Mouse (Mus musculus) left cerebral cortex, postnatal 36 days (tissue): ENCODE data around the gene Kpna1. TPM values are rescaled to one million over a fixed set of nuclear protein-coding genes. Genes with fewer than 3 reads are reported as not detected.
"Not testable (repeated sequence)": the region's sequence is repeated elsewhere in the genome, so short reads cannot be mapped to it uniquely, and the experiment has no call there.

Source experiments
- DNase-seq, 2 experiments: peaks; one replicate each; pipeline ENCODE4 v3.0.0; 2021 to 2022; ENCODE audit warnings: low spot score in 2 of 2, mixed read lengths in 1 of 2
- intact Hi-C: fragments of 180-260 bp; cut with DNase I; formaldehyde crosslinking; loops from one replicate; pipeline ENCODE4 v1.15.1; 2025
- total RNA-seq, 2 experiments: library from RNA; stranded (reverse); gene quantifications; 2 replicates each; pipeline ENCODE4 v1.2.3; 2021

Kpna1 gene
- total RNA-seq, 2 experiments from 2014 or later = 135 to 137 TPM

DNA sequence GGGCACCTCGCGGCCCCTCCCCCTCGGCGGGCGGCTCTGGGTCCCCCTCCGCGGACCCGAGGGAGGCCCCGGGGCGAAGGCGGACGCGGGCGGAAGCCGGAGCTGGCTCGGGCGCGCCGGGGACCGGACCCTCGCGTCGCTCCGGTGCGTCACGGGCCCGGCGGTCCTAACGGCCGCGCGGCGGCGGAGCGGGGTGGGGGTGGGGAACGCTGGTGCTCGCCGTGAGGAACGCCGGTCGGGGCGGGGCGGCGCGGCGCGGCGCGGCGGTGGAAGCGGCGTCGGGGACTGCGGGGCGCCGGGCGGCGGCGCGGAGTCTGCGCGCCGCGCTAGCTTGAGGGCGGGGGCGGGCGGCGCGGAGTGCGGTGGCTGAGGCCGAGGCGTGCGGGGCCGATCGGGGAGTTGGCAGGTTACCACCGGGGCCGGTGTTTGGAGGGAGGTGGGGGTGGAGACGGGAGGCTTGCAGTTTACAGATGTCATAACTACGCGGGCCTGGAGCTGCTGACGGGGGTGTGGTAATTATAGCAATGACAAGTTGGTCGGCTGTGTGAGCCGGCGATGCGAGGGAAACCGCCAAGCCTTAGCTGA, 5.1 kb downstream of the Kpna1 start:
- peak; percentile 71 to 82 for DNase-seq
- intact Hi-C loops = loop anchor here (2.0 to 5.0 kb wide), 2 partner anchors 89 to 211 kb away; partner anchors contain the start of genes Ccdc58 and Fam162a

DNA sequence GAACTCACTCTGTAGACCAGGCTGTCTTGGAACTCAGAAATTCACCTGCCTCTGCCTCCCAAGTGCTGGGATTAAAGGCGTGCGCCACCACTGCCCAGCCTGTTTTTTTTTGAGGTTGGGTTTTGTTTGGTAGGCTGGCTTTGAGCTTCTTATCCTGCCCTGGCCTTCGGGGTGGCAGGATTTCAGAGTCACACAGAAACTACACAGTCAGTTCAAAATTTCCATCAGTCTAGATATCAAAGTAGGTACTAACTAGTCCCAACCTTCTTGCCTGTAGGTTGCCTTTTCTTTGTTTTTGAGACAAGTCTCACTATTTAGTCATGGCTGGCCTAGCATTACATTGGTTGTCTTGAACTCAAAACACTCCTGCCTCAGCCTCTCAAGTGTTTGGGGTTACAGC, 5.9 kb downstream of the Kpna1 start:
- DNase-seq = no peak
- intact Hi-C loops = loop anchor here (5.0 kb wide), 1 partner anchor 88 kb away; the partner anchor contains the start of genes Ccdc58 and Fam162a

DNA sequence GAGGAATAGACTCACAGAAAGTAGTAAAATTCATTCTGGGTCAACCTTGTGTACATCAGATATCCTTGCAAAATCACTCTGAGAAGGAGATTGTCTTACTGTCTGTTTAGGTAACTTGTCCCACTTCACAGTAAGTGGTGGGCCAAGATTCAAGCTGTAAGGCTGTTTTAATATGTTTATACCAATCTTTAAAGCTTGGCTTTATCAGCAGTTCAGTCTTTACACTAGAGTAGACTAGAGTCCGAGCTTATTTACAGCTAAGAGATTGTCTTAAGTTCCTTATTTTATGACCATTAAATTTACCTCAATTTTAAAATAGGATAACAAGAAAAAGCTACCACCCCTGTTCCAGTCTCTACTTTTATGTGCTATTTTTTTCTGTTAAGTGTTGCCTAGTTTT, 9.4 kb downstream of the Kpna1 start:
- intact Hi-C loops = no loop called here
- DNase-seq = no peak

DNA sequence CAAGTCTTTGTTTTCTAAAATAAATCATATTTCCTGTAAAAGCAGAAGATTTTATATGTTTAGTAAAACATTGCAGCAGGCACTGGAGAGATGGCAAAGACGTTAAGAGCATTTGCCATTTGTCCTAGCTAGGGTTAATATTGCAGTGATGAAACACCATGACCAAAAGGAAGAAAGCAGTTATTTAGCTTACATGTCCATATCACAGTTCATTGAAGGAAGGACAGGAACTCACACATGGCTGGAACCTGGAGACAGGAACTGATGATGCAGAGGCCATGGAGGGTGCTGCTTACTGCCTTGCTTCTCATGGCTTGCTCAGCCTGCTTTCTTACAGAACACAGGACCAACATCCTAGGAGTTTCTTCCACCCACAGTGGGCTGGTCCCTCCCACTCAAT, 13.8 kb downstream of the Kpna1 start:
- no peak for DNase-seq

DNA sequence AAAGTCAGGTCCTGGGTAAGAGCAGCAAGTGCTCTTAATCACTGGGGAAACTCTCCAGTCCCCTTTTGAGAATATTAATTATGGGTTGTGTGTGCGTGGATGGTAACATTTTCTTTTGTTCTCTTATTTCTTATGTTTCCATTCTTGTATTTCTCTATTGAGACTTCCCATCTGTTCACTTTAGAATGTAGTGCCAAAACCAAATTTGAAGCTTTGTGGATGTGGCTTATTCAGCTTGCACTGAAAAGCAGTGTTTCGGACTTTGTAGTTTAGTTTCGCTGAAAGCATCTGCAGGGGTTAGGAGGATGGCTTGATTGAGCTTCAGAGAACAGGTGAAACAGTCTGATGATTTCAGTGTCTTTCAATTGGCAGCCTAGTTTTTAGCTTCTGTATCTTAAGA, 14.8 kb downstream of the Kpna1 start:
- no peak for DNase-seq
- intact Hi-C loops = no loop called here

More for the DNA sequence above, 13.8 kb downstream of the Kpna1 start:
- intact Hi-C loops = no loop called here

DNA sequence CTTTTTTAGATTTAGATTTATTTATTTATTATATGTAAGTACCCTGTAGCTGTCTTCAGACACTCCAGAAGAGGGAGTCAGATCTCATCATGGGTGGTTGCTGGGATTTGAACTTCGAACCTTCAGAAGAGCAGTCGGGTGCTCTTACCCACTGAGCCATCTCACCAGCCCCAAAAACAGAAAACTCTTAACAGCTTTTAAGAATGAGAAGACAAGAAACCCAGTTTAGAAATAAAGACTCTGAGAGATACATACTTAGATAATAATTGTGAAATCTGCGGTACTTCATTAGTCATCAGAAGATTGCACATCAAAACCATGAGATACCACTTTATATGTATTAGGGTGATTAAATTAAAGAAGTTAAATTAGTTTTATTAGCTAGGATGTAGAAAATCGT, 20.3 kb downstream of the Kpna1 start:
- intact Hi-C loops, DNase-seq: not testable (repeated sequence)

DNA sequence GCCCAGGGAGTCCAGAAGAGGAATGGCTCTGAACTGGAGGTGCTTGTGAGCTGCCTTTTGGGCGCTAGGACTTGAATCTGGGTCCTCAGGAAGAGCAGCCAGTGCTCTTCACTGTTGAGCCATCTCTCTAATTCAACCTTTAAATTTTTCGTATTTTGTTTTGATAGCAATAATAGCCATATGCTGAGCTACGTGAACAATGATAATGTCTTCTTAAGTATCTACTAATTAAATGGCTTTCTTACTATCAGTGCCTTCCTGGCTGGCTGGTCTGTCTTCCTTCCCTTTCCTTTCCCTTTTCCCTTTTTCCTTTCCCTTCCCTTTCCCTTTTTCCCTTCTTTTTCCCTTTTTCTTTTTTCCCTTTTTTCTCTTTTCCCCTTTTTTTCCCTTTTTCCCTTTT, 29.8 kb downstream of the Kpna1 start:
- DNase-seq = no peak
- intact Hi-C loops = no loop called here

DNA sequence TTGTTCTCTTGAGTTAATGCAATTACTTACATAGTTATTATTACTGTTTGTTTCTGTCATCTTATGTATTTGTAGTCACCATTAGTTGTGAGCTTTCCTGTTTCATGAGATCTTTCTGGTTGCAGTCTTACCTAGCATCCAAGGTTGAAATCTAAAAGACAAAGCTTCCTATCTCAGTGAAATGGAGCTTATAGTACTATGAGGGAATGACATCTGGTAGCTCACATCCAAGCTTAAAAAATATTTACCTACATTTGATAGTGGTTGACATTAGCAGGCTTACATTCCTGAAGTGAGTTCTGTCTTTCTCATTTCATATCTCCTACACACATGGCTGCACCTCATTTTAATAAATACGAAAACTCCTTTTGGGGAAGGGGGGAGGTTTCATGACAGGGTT, 37.8 kb downstream of the Kpna1 start:
- intact Hi-C loops = no loop called here
- no peak for DNase-seq

DNA sequence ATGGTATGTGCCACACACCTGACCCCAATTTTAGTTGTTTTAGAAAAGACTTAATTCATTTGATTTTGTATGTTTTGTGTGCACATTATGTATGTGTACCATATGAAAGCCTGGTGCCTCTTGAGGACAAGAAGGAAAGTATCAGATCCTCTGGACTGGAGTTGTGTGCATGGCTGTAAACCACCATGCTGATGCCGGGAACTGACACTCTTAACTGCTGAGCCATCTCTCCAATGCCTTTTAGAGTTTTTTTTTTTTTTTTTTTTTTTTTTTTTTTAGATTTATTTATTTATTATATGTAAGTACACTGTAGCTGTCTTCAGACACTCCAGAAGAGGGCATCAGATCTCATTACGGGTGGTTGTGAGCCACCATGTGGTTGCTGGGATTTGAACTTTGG, 49.6 kb downstream of the Kpna1 start:
- DNase-seq, intact Hi-C loops: not testable (repeated sequence)

DNA sequence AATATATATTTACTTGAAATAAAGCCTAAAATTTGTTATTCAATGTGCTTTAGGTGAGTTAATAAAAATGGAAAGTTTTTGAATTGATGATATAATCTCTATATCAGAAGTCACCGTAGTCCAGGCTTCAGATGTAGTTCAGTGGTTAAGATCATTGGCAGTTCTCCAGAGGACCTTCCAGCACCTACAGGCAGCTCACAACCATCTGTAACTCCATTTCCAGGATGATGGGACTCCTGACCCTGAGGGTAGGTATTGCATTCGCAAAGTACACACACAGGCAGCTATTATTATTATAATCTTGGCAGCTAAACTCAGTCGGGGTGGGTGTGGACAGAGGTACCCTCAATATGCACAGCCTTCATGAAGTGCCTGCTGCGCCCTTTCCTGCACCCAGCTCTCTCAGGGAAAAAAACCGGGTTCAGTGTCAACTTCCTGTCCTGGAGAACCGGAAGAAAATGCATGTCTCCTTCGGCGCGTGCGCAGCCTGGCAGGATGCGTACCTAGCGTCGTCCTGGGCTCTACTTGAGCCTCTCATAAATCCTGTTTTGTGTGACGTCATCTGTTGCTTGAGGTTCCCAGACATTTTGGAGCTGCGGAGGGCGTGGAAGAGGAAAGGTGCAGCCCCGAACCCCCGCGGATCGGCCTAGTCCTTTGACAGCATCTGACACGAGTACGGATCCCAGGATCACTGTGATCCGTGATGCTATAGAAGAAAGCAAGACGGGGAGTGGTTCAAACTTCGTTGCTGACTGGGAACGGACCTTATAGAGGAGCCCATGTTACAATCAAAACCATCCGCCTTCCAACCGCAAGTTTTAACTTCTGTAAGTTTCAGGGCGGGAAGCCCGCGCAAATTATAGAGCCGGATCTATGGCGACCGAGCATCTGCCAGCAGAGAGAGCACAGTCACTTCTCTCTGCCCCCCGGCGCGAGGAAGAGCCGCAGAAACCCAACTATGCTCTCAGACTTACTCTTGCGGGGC, 62.4 kb downstream of the Kpna1 start, which contains the start of gene Wdr5b:
Wdr5b (plus strand) TSS at position 551 of the 985 bp plus-strand sequence.
- intact Hi-C loops = loop anchor here (2.0 kb wide), 1 partner anchor 30 kb away; the partner anchor contains the start of genes Ccdc58 and Fam162a
- peak; percentile 91 to 93 for DNase-seq

DNA sequence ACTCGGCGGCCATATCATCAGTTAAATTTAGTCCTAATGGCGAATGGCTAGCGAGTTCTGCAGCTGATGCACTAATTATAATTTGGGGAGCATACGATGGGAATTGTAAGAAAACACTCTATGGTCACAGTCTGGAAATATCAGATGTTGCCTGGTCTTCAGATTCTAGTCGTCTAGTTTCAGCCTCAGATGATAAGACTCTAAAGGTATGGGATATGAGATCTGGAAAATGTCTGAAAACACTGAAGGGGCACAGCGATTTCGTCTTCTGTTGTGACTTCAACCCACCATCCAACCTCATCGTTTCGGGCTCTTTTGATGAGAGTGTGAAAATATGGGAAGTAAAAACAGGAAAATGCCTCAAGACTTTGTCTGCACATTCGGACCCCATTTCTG, 63.1 kb downstream of the Kpna1 start:
- no peak for DNase-seq
- intact Hi-C loops = loop anchor here (2.0 kb wide), 1 partner anchor 29 kb away; the partner anchor contains the start of genes Ccdc58 and Fam162a

DNA sequence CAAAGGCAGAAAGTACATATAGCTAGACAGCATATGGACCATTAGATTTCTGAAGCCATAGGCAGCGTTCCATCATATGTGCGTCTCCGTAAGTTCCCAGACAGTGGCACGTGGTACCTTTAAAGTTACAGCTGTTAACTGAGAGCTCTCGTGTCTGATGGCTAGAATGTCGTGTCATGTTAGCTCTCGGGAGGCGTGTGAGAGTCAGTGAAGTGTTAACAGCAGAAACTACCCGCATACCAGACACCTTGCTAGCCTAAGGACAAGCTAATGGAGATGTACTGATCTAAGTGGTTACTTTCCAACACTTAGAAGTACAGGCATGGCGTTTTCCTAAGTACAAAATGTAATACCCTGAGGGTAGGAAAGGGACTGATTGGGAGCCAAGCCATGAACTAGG, 64.5 kb downstream of the Kpna1 start:
- no peak for DNase-seq
- intact Hi-C loops = no loop called here

DNA sequence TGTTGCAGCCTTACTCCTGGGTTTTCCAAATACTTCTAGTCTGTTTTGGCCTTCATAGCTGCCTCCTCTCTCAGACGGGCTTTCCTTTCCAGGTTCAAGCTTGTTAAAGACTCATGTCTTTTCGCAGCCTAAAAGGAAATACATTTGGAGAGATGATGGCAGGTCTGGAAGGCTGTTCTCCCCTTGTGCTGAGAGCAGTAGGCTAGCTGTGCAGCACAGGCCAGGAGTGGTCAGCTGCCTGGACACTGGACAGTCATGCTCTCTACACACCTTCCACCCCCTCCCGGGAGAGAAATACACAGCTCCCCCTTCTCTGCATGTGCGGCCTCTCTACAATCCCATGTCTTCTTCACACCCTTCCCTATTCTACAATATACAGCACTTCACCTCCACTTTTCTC, 65.4 kb downstream of the Kpna1 start:
- intact Hi-C loops = no loop called here
- DNase-seq = no peak

DNA sequence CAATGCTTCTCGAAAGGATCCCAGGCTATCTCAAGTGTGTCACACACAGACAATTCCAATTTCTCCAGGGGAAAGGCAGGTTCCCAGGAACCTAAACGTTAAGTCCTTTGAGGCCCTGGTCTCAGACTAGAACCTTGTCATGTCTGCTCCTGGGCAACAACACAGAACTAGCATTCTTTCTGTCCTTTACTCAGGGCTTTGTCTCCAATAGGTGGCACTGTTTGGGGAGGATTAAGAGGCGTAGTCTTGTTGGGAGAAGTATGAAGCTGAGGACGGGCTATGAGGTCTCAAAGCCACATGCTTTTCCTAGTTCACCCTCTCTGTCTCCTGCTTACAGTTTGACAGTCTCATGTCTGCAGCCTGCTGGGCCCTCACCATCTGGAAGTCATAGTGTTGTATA, 69.0 kb downstream of the Kpna1 start:
- intact Hi-C loops = no loop called here
- DNase-seq = no peak

DNA sequence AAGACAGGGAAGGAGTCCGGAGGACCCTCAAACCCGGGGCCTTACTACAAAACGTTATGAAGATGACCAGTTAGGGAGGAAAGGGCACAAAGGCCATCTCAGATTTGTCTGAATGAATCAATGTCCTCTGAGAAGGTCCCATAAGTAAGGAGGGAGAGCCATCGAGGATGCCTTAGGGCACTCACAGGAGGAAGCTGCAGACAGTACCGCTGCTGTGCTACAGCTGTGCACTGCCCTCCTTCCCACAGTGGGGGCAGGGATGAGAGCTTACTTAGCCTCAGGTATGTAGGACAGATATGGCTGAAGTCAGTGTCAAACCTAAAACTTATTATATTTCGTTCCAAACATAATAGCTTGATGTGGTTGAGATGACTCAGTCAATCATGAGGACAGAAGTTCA, 72.9 kb downstream of the Kpna1 start:
- intact Hi-C loops = no loop called here
- DNase-seq = no peak

DNA sequence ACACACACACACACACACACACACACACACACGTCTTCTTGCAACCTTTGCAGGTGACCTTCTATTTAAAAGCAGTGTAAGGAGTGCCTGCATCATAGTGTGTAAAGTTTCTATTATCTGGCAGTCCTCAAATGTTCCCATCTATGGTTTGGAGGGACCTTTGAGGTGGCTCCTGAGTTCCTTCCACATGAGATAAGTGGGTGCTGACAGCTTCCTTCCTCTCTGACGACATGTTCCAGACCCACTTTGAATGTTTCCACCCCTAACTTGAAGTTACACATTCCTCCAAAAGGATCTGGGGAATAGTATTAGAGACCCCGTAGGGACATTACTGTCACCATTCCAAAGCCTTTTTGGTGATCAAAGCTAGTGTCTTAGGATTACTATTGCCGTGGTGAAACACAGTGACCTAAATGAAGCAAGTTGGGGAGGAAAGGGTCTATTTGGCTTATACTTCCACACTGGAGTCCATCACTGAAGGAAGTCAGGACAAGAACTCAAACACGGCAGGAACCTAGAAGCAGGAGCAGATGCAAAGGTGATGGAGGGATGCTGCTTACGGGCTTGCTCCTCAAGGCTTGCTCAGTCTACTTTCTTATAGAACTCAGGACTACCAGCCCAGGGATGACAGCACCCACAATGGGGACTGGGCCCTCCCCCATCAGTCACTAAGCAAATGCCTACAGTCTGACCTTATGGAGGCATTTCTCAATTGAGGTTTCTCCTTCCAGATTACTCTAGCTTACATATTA, 75.2 kb downstream of the Kpna1 start:
- intact Hi-C loops = no loop called here
- DNase-seq = no peak

DNA sequence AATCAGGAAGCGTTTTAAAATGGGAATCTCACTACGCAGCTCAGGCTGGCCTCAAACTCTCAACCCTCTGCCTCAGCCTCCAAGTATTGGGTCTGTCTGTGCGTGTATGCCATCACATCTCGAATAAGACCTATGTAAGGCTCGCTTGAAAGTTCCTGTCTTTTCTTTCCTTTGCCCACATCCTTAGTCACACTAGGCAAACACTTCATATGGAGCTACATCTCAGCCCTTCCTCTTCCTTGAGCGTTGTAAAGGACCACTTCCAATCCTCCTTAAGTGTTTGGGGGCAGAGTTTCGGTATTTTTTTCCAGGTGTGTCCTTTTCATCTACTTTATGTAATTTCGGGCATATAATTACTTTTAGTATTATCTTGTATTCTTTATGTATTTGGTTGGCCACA, 76.4 kb downstream of the Kpna1 start:
- intact Hi-C loops = no loop called here
- DNase-seq = no peak

DNA sequence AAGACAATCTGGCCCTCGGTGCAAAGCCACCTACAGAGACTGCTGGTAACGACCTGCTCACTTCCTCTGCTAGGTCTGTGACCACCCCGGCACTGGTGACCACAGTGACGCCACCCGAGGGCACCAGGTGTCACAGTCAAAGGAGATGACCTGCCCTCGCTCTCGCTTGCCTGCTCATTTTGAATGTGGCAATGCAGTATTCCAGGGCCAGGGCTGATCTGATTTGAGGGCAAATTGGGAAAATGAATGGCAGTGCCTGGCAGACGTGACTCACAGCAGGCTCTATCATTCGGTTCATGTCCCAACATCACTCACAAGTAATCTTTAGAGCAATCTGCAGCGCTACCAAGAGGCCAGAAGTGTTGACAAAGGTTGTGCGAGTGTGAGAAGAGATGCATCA, 77.9 kb downstream of the Kpna1 start:
- intact Hi-C loops = no loop called here
- no peak for DNase-seq

DNA sequence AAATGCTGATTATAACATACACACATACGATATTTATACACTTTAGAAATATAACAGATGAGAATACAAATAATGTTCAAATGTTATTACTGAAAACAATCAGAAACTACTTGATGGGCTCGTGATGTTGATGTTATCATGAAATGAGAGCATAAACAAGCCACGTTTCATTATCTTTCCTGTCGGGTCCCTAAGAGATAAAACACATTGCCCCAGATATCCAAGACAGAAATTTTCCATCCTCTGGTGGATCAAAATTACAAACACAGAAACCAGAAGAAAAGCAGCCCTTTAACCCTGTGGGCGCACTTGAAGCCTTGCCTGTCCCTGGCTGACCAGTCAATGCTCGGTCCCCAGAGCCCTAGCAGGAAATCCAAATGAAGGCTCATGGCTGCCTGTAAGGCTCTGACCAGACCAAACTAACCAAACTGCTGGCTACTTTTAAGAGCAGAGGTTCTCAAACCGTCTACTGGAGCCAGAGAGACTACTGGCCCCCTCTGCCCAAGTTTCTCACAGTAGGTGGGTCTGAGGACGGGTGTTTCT, 79.5 kb downstream of the Kpna1 start:
- intact Hi-C loops = no loop called here
- no peak for DNase-seq

DNA sequence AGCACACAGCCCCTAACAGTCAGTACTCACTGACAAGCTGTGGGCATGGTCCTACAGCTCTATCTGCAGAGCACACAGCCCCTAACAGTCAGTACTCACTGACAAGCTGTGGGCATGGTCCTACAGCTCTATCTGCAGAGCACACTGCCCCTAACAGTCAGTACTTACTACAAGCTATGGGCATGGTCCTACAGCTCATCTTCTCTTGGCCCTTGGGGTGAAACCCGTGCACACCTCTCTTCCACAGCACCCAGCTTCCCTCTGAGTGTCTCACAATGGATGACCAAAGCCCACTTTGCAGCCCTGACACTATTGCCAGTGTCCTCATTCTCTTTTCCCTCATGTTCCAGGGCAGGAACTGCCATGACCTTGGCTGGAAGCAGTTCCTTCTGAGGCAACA, 84.0 kb downstream of the Kpna1 start:
- intact Hi-C loops = not testable (repeated sequence)

More for the DNA sequence above, 84.0 kb downstream of the Kpna1 start:
- DNase-seq = not testable (repeated sequence)
